Mouse (Mus musculus): Measurements from ENCODE around the gene Olfr1118. TPM values are rescaled to one million over a fixed set of nuclear protein-coding genes. Genes with fewer than 3 reads are reported as not detected.
"Not testable (repeated sequence)": the region's sequence is repeated elsewhere in the genome, so short reads cannot be mapped to it uniquely, and the experiment has no call there.

The Olfr1118 gene
- not detected for total RNA-seq (2021)
- long read RNA-seq, experiment 1: 0 reads
- long read RNA-seq, experiment 2: 0 reads

DNA sequence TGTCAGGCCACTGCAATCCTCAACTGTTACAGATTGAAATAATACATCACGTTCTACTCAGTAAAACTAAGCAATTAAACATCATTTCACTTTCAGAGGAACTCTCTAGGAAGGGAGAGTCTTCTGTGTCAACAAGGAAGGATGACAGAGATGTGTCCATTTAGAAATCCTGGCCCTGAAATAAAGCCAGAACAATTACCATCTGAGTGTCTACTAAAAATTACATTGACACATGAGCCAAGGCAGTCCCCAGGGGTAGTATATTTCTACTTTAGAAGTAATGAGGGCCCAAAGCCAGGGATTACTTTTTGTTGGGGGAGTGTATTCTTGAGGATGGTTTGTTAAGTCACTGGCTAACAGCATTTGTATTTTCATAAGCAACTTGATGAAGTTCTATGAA lies at the start of gene Olfr1118:
TSS of gene Olfr1118 (plus strand) at position 301 of the 400 bp plus-strand sequence.
- intact Hi-C loops (cut with DNase I): no loop called here
- DNase-seq (ENCODE audit: low spot score in 2 of 2): no peak

DNA sequence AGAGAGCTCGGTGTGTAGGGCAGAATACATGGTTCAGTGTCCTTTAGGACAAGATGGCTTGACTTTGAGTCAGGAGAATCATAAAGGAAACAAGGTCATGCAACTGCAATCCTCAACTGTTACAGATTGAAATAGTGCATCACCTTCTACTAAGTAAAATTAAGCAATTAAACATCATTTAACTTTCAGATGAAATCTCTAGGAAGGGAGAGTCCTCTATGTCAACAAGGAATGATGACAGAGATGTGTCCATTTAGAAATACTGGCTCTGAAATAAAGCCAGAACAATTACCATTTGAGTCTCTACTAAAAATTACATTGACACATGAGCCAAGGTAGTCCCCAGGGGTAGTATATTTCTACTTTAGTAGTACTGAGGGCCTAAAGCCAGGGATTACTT lies 40.1 kb upstream of the Olfr1118 start, which contains the start of gene Olfr1116:
TSS of gene Olfr1116 (plus strand) at position 301 of the 400 bp plus-strand sequence.
- intact Hi-C loops (cut with DNase I): no loop called here
- DNase-seq (ENCODE audit: low spot score in 2 of 2): no peak

DNA sequence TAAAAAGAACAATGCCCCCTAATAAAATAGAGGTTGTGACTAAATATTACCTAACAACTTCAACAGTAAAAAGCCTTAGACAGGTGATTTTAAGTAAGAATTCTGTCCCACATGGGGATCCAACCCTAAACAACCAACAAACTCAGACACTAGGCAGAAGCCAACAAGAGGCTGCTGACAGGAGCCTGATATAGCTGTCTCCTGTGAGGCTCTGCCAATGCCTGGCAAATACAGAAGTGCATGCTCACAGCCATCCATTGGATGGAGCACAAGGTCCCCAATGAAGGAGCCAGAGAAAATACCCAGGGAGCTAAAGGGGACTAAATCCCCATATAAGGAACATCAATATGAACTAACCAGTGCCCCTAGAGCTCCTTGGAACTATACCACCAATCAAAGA lies 13.4 kb upstream of the Olfr1118 start:
- DNase-seq (ENCODE audit: low spot score in 2 of 2); intact Hi-C loops (cut with DNase I): not testable (repeated sequence)

DNA sequence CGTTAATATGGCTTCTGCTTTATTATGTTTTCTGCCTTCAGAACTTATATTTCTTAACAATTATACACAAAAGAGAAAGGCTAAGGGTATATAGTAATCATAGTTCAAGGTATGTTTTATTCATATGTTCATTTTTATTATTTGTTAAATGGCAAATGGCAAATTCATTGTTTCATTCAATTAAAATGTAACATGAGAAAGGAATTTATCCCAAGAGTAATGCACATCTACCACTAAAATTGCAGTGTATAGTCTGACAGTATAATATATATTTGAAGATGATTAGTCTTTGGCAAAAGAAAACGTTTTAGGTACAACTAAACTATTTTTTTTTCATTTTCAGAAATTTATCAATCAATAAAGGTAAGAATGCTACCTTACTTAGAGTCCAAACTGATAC lies 47.1 kb downstream of the Olfr1118 start, which contains the start of gene Olfr1120:
TSS of gene Olfr1120 (plus strand) at position 301 of the 400 bp plus-strand sequence.
- DNase-seq (ENCODE audit: low spot score in 2 of 2): no peak
- intact Hi-C loops (cut with DNase I): no loop called here

DNA sequence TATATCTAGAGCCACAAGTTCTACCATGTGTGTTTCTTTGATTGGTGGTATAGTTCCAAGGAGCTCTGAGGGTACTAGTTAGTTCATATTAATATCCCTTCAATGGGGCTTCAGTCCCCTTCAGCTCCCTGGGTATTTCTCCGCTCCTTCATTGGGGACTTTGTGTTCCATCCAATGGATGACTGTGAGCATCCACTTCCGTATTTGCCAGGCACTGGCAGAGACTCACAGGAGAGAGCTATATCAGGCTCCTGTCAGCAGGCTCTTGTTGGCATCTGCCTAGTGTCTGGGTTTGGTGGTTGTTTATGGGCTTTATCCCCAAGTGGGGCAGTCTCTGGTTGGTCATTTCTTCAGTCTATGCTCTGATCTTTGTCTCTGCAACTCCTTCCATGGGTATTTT lies 52.7 kb downstream of the Olfr1118 start:
- intact Hi-C loops (cut with DNase I); DNase-seq (ENCODE audit: low spot score in 2 of 2): not testable (repeated sequence)

Other genes with a start within 250 kb of the Olfr1118 start
- gene Olfr1107, start 231.8 kb upstream of the Olfr1118 start, total RNA-seq (2021): not detected
- not detected for gene Olfr1109, start 211.6 kb upstream of the Olfr1118 start, total RNA-seq (2021)
- gene Olfr259, start 193.0 kb upstream of the Olfr1118 start, total RNA-seq (2021): not detected
- gene Olfr1110, start 167.3 kb upstream of the Olfr1118 start, total RNA-seq (2021): not detected
- gene Olfr1111, start 155.0 kb upstream of the Olfr1118 start, total RNA-seq (2021): not detected
- not detected for gene Olfr1112, start 119.8 kb upstream of the Olfr1118 start, total RNA-seq (2021)
- not detected for gene Olfr1113, start 98.6 kb upstream of the Olfr1118 start, total RNA-seq (2021)
- not detected for gene Olfr1115, start 59.6 kb upstream of the Olfr1118 start, total RNA-seq (2021)
- not detected for gene Olfr1116, start 40.0 kb upstream of the Olfr1118 start, total RNA-seq (2021)
- gene Olfr1120, start 47.2 kb downstream of the Olfr1118 start, total RNA-seq (2021): not detected
- gene Olfr1121, start 62.3 kb downstream of the Olfr1118 start, total RNA-seq (2021): not detected
- under 1 TPM in 1 of 2 experiments, not detected in 1; 0.07 TPM for gene Olfr1122, start 78.3 kb downstream of the Olfr1118 start, total RNA-seq (2021)
- gene Olfr1123, start 109.1 kb downstream of the Olfr1118 start, total RNA-seq (2021): not detected
- gene Olfr1124, start 122.7 kb downstream of the Olfr1118 start, total RNA-seq (2021): not detected
- not detected for gene Olfr1126, start 146.4 kb downstream of the Olfr1118 start, total RNA-seq (2021)
- not detected for gene Pramel7, start 189.5 kb downstream of the Olfr1118 start, total RNA-seq (2021)
- not detected for gene Pramel6, start 199.0 kb downstream of the Olfr1118 start, total RNA-seq (2021)
- not detected for gene Olfr153, start 224.2 kb downstream of the Olfr1118 start, total RNA-seq (2021)
- not detected for gene Olfr1128, start 238.0 kb downstream of the Olfr1118 start, total RNA-seq (2021)